Mouse (Mus musculus): ENCODE measurements at regions not wholly inside any gene's neighbourhood (a gene's known extent, or its start where the extent isn't known, plus 50 kb on each side); places are given as distances from the start of the nearest gene placed in this dataset.

DNA sequence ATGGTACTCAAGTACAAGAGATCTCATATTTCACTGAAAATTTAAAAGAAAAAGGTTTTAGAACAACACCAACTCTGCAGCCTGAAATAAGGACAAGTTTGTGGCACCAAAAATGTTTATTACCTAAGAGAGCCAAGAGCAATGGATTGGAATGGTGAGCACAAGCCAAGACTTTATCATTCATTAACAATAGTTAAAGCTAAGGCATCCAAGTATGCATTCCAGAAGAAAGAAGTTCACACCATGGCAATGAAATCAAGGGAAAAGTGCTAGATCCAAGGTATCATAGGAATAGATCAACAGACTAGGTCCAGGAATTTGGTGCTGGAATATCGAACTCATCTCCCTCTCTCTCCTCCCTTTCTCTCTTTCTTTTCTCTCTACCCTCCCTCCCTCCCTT is 63.8 kb upstream of the P3h2 start:
- in situ Hi-C loops (cut with MboI, MseI): no loop called here

DNA sequence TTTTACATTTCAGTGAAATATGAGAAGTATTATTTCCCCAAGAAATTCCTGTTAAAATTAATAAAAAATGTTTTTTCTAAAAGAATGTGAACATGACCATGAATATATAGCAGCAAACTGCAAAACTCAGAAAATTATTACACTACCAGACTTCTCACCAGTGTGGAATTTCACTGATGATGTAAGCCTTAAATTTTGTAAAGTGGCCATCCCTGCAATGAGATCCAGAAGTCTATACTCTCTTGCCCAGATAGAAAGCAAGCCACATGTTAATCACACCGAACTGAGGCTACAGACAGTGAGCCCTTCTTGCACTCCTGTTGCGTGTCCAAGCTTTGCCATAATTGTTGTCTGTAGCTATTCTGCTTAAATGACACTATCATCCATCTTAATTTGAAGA is 62.6 kb upstream of the P3h2 start:
- in situ Hi-C loops (cut with MboI, MseI): no loop called here

DNA sequence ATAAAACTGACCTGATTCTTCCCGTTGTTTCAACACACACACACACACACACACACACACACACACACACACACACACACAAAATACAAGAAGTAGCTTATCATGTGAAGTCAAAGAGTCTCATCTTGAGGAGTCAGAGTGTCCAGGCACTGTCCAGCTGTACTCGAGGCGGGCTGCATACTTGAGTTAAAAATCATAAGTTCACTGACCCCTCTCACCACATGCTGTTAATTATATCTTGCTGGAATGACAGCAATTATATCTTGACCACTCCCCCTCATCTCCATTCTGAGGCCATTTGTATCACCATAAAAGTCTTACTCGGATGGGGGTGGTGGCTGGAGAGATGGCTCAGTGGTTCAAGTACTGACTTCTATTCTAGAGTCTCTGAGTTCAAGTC is 58.5 kb upstream of the P3h2 start:
- in situ Hi-C loops (cut with MboI, MseI): no loop called here

DNA sequence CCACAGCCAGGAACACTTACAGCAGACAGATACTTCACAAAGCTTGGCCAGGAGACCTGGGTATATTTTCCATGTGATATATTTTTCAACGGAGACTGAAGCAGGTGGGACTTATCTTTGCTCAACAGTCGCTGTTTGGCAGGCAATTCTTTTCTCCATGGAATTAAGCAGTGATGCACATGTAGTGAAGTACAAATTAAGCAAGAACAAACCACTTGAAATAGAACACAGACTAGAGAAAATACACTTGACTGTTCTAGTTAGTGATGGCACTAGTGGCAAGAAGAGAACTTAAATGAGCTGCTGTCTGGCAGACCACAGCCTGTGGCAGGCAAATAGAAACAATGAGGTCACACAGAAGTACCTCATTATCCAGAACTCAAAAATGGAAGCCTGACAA is 57.8 kb upstream of the P3h2 start:
- in situ Hi-C loops (cut with MboI, MseI): no loop called here

DNA sequence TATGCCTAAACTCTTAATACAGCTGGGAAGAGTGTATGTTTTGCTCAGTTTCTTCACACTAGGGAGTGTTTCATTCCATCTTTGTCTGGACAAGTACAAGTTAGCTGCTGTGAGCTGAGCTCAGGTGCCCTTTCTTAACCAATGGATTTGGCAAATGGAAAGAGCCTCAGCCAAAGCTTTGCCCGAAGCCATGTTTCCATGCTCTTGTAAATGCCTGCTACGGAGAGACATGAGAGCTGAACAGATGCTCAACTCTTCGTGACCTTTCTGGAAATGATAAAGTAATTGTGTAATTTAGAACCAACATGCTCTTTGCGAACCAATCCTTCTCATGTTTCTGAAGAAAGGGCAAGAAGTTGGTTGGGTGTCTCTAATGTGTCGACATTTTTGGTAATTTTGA is 52.0 kb upstream of the P3h2 start:
- in situ Hi-C loops (cut with MboI, MseI): no loop called here

Measured in regulatory T cell (primary cell).